Mouse (Mus musculus): ENCODE measurements at regions not wholly inside any gene's neighbourhood (a gene's known extent, or its start where the extent isn't known, plus 50 kb on each side); places are given as distances from the start of the nearest gene placed in this dataset.
A peak's percentile ranks its signal among the peaks of the same experiment; 100 is the strongest.

DNA sequence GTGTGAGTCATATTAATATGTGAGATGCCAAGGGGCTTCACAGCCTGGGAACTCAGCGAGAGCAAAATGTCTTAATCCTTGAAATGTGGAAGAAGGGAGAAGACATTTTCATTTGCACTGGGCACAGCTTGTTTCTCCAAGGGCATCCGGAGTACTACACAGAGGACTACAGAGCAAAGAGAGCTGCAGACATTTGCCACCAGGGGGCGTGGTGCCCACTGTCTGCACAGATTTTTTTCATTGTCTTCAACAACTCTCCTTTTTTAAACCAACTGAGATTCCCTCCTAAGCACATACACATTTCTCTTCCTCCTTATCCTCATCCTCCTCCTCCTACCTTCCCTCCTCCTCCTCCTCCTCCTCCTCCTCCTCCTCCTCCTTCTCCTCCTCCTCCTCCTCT is 273.8 kb upstream of the Igfbp7 start:
- Histone ChIP-seq H3K36me3 (ENCODE audit: control insufficient read depth in 1 of 2, insufficient read depth in 2 of 2, low read length in 2 of 2) (no peaks in the 10 kb centered on the region), H3K4me1 (ENCODE audit: control insufficient read depth in 1 of 2, insufficient read depth in 2 of 2, low read length in 2 of 2) (no peaks in the 10 kb centered on the region), H3K9me3 (replicated peaks; ENCODE audit: insufficient read depth, low read length) (no peaks in the 10 kb centered on the region), H3K27me3 (ENCODE audit: control insufficient read depth in 1 of 2, insufficient read depth in 2 of 2, low read length in 2 of 2) (no peaks in the 10 kb centered on the region), H3K4me3 (ENCODE audit: control insufficient read depth in 1 of 2, insufficient read depth in 1 of 2, low read depth in 2 of 2, low read length in 2 of 2) (no peak overlapping the region), H3K9ac (ENCODE audit: control insufficient read depth, low read depth, low read length, poor library complexity, severe bottlenecking) (no peak overlapping the region), H3K79me2 (ENCODE audit: control insufficient read depth, insufficient read depth, low read length, poor library complexity) (no peaks in the 10 kb centered on the region), H3K27ac (ENCODE audit: control insufficient read depth, low read depth, low read length) (no peak overlapping the region)
- no peak for DNase-seq (ENCODE audit: low read depth, low spot score)
- peak; percentile 8 to 36 (median 18); a peak in 4 of 6 replicates for TF ChIP-seq CTCF (IDR thresholded peaks at IDR 0.05 in 2 of 3, conservative IDR thresholded peaks at IDR 0.05 in 1 of 3; ENCODE audit: control insufficient read depth in 1 of 3, insufficient read depth in 1 of 3, low read depth in 2 of 3, low read length in 3 of 3, poor library complexity in 1 of 3, severe bottlenecking in 1 of 3)
- no peak for TF ChIP-seq JUND (IDR thresholded peaks at IDR 0.05; ENCODE audit: low read depth, low read length)
- TF ChIP-seq EP300 (IDR thresholded peaks at IDR 0.05; ENCODE audit: low read depth in 1 of 2, low read length in 2 of 2), result no peak
- TF ChIP-seq BHLHE40 (IDR thresholded peaks at IDR 0.05; ENCODE audit: borderline replicate concordance, low read depth, low read length), result no peak

DNA sequence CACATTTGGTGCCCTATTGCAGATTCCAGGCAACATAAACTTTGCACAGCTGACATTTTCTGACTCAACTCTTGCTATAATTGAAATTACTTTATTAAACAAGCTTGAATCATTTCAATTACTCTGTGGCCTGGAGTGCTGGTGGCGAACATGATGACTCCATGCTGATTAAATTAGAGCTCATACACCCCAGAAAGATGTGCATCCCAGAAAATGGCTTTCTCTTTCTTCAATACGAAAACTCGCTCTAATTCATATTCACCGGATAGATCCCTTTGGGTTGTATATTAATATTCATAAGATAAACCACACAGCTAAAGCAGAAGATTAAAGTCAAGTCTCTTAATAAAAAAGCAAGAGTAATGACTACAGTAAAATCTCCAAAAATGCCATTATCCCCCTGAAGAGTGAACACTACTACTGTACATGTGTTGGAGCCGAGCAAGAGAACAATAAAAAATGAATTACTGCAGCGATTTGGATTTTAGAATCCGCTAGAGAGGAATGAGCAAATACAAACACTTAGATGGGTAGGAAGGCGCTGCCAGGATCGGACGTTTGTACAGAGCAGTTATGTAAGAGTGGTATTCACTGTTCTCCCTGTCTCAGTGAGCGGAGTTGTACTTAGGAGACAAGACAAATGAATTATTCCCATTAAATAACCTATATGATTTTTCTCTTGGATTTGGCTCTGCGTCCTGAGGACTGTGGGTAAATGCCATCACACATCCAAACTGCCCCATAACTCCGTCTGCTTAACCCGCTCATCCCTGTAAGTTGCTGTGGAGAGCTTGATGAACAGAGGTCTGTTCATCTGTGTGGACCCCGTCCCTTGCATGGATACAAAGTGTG is 264.5 kb upstream of the Igfbp7 start:
- Histone ChIP-seq H3K27me3 (ENCODE audit: control insufficient read depth in 1 of 2, insufficient read depth in 2 of 2, low read length in 2 of 2) (no peaks in the 10 kb centered on the region), H3K4me1 (ENCODE audit: control insufficient read depth in 1 of 2, insufficient read depth in 2 of 2, low read length in 2 of 2) (no peaks in the 10 kb centered on the region), H3K9me3 (replicated peaks; ENCODE audit: insufficient read depth, low read length) (no peaks in the 10 kb centered on the region), H3K9ac (ENCODE audit: control insufficient read depth, low read depth, low read length, poor library complexity, severe bottlenecking) (no peak overlapping the region), H3K27ac (ENCODE audit: control insufficient read depth, low read depth, low read length) (no peak overlapping the region), H3K36me3 (ENCODE audit: control insufficient read depth in 1 of 2, insufficient read depth in 2 of 2, low read length in 2 of 2) (no peaks in the 10 kb centered on the region), H3K79me2 (ENCODE audit: control insufficient read depth, insufficient read depth, low read length, poor library complexity) (no peaks in the 10 kb centered on the region), H3K4me3 (ENCODE audit: control insufficient read depth in 1 of 2, insufficient read depth in 1 of 2, low read depth in 2 of 2, low read length in 2 of 2) (no peak overlapping the region)
- no peak for DNase-seq (ENCODE audit: low read depth, low spot score)
- TF ChIP-seq CHD2 (IDR thresholded peaks at IDR 0.05; ENCODE audit: low read length) (no peak), NELFE (IDR thresholded peaks at IDR 0.05; ENCODE audit: low read depth, low read length) (no peak), MEF2A (IDR thresholded peaks at IDR 0.05; ENCODE audit: extremely low read depth, insufficient replicate concordance, low read depth, low read length, poor library complexity, severe bottlenecking) (no peak), ZKSCAN1 (IDR thresholded peaks at IDR 0.05; ENCODE audit: low read depth, low read length) (no peak), KAT2A (conservative IDR thresholded peaks at IDR 0.05; ENCODE audit: low read depth, low read length) (no peak), ZMIZ1 (IDR thresholded peaks at IDR 0.05; ENCODE audit: low read depth, low read length) (no peak), MYB (IDR thresholded peaks at IDR 0.05; ENCODE audit: low read depth, low read length) (no peak), ZNF384 (IDR thresholded peaks at IDR 0.05; ENCODE audit: low read depth, low read length) (no peak), MYC (IDR thresholded peaks at IDR 0.05; ENCODE audit: low read depth, low read length) (no peak), CTCF (IDR thresholded peaks at IDR 0.05 in 2 of 3, conservative IDR thresholded peaks at IDR 0.05 in 1 of 3; ENCODE audit: control insufficient read depth in 1 of 3, insufficient read depth in 1 of 3, low read depth in 2 of 3, low read length in 3 of 3, poor library complexity in 1 of 3, severe bottlenecking in 1 of 3) (no peak), UBTF (IDR thresholded peaks at IDR 0.05; ENCODE audit: borderline replicate concordance, insufficient read depth, low read depth, low read length) (no peak), POLR2AphosphoS5 (IDR thresholded peaks at IDR 0.05; ENCODE audit: borderline replicate concordance, low read depth, low read length) (no peak)

Data from MEL (cell line).